Mouse (Mus musculus): ENCODE data around the gene Fam104a.

DNA sequence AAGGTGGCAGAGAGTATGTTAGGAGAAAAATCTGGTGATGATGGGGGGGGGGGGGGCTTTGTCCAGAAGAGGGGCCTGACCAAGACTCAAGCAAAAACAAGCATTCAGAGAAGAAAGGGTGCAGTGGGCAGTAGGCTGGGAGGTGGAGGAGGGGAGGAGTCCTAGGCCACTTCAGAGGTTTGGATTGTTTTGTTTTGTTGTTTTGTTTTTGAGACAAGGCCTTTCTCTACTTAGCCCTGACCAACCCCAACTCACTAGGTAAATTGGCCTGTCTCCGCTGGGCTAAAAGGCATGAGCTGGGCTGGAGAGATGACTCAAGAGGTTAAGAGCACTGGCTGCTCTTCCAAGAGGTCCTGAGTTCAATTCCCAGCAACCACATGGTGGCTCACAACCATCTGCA lies 27.1 kb upstream of the Fam104a start:
- TF ChIP-seq CTCF (IDR thresholded peaks at IDR 0.05 in 2 of 3, conservative IDR thresholded peaks at IDR 0.05 in 1 of 3; ENCODE audit: control insufficient read depth in 1 of 3, insufficient read depth in 1 of 3, low read depth in 2 of 3, low read length in 3 of 3, poor library complexity in 1 of 3, severe bottlenecking in 1 of 3): no peak
- no peak for TF ChIP-seq ZC3H11A (IDR thresholded peaks at IDR 0.05; ENCODE audit: low read depth, low read length)
- TF ChIP-seq CHD2 (IDR thresholded peaks at IDR 0.05; ENCODE audit: low read length): no peak
- TF ChIP-seq POLR2A (IDR thresholded peaks at IDR 0.05; ENCODE audit: control insufficient read depth in 1 of 2, insufficient read depth in 1 of 2, low read depth in 1 of 2, low read length in 2 of 2, poor library complexity in 1 of 2): no peak
- TF ChIP-seq USF2 (IDR thresholded peaks at IDR 0.05; ENCODE audit: borderline replicate concordance in 1 of 2, insufficient read depth in 1 of 2, low read depth in 1 of 2, low read length in 2 of 2): no peak

Data from MEL (cell line).